Mouse (Mus musculus): ENCODE data around the gene Lcn12. TPM values are rescaled to one million over a fixed set of nuclear protein-coding genes. Genes with fewer than 3 reads are reported as not detected.

Gene Lcn12
- polyA plus RNA-seq, 1 experiment from 2014 or later, result not detected

GRCm38 (mm10) chr2:25452951-25453350, 40.8 kb downstream of the Lcn12 start:
- Histone ChIP-seq H3K4me1 (replicated peaks; ENCODE audit: control insufficient read depth, insufficient read depth) (no peaks in the 10 kb centered on the region; the same call in 1 of the 2 replicates), H3K27ac (replicated peaks) (no peak overlapping the region), H3K9me3 (ENCODE audit: control insufficient read depth, low read length) (no peaks in the 10 kb centered on the region), H3K36me3 (ENCODE audit: control insufficient read depth, insufficient read depth, low read length) (no peaks in the 10 kb centered on the region), H3K27me3 (ENCODE audit: control insufficient read depth, insufficient read depth, low read length) (no peaks in the 10 kb centered on the region), H3K9ac (ENCODE audit: low read length) (no peak overlapping the region), H3K4me3 (ENCODE audit: low read depth, low read length) (no peak overlapping the region), H3K4me2 (replicated peaks; ENCODE audit: low read depth) (no peak overlapping the region)
- 48% methylated on average over 1 of the region's 1 CpGs for WGBS
- ATAC-seq (ENCODE audit: low FRiP score, low TSS enrichment) (no peak), DNase-seq (ENCODE audit: low spot score) (no peak)
- TF ChIP-seq CTCF (IDR thresholded peaks at IDR 0.05; ENCODE audit: low read depth), result no peak
- TF ChIP-seq EP300 (optimal IDR thresholded peaks at IDR 0.05), result no peak

- Histone ChIP-seq H3K4me1 (replicated peaks; ENCODE audit: control insufficient read depth, insufficient read depth) (no peaks in the 10 kb centered on the region), H3K4me3 (ENCODE audit: low read depth, low read length) (no peak overlapping the region), H3K9ac (ENCODE audit: low read length) (no peak overlapping the region), H3K4me2 (replicated peaks; ENCODE audit: low read depth) (no peak overlapping the region), H3K36me3 (ENCODE audit: control insufficient read depth, insufficient read depth, low read length) (0 out of 2 replicates have a peak, but pooled peaks cover 2% of the 10 kb centered on the region), H3K27ac (replicated peaks) (no peak overlapping the region), H3K27me3 (ENCODE audit: control insufficient read depth, insufficient read depth, low read length) (no peaks in the 10 kb centered on the region), H3K9me3 (ENCODE audit: control insufficient read depth, low read length) (no peaks in the 10 kb centered on the region)
- 81% methylated on average over 8 of the region's 8 CpGs for WGBS
- ATAC-seq (ENCODE audit: low FRiP score, low TSS enrichment), result no peak
- no peak for DNase-seq (ENCODE audit: low spot score)
- TF ChIP-seq EP300 (optimal IDR thresholded peaks at IDR 0.05) (no peak), CTCF (IDR thresholded peaks at IDR 0.05; ENCODE audit: low read depth) (no peak)
These were observed 42.7 kb downstream of the Lcn12 start for GRCm38 (mm10) chr2:25450853-25451647.

- WGBS, result 89% methylated on average over 14 of the region's 14 CpGs
- no peak for DNase-seq (ENCODE audit: low spot score)
- ATAC-seq (ENCODE audit: low FRiP score, low TSS enrichment), result no peak
- no peaks in the 10 kb centered on the region for H3K27me3 ChIP-seq (ENCODE audit: control insufficient read depth, insufficient read depth, low read length)
- no peak overlapping the region for H3K4me2 ChIP-seq (replicated peaks; ENCODE audit: low read depth)
- no peak overlapping the region for H3K27ac ChIP-seq (replicated peaks)
- H3K9ac ChIP-seq (ENCODE audit: low read length), result no peak overlapping the region
- no peaks in the 10 kb centered on the region for H3K9me3 ChIP-seq (ENCODE audit: control insufficient read depth, low read length)
- TF ChIP-seq EP300 (optimal IDR thresholded peaks at IDR 0.05) (no peak), CTCF (IDR thresholded peaks at IDR 0.05; ENCODE audit: low read depth) (no peak)
- no peak overlapping the region for H3K4me3 ChIP-seq (ENCODE audit: low read depth, low read length)
- no peaks in the 10 kb centered on the region for H3K4me1 ChIP-seq (replicated peaks; ENCODE audit: control insufficient read depth, insufficient read depth)
- H3K36me3 ChIP-seq (ENCODE audit: control insufficient read depth, insufficient read depth, low read length), result 0 out of 2 replicates have a peak, but pooled peaks cover 2% of the 10 kb centered on the region
These were observed 51.0 kb downstream of the Lcn12 start for GRCm38 (mm10) chr2:25442682-25443081.

GRCm38 (mm10) chr2:25441067-25441466, 52.6 kb downstream of the Lcn12 start:
- DNase-seq (ENCODE audit: low spot score), result no peak
- H3K4me2 ChIP-seq (replicated peaks; ENCODE audit: low read depth), result no peak overlapping the region
- no peak overlapping the region for H3K27ac ChIP-seq (replicated peaks)
- no peaks in the 10 kb centered on the region for H3K27me3 ChIP-seq (ENCODE audit: control insufficient read depth, insufficient read depth, low read length)
- no peaks in the 10 kb centered on the region for H3K36me3 ChIP-seq (ENCODE audit: control insufficient read depth, insufficient read depth, low read length)
- no peak overlapping the region for H3K4me3 ChIP-seq (ENCODE audit: low read depth, low read length)
- WGBS, result 85% methylated on average over 20 of the region's 20 CpGs
- H3K9me3 ChIP-seq (ENCODE audit: control insufficient read depth, low read length), result no peaks in the 10 kb centered on the region
- TF ChIP-seq EP300 (optimal IDR thresholded peaks at IDR 0.05), result no peak
- TF ChIP-seq CTCF (IDR thresholded peaks at IDR 0.05; ENCODE audit: low read depth), result no peak
- H3K9ac ChIP-seq (ENCODE audit: low read length), result no peak overlapping the region
- H3K4me1 ChIP-seq (replicated peaks; ENCODE audit: control insufficient read depth, insufficient read depth), result no peaks in the 10 kb centered on the region
- ATAC-seq (ENCODE audit: low FRiP score, low TSS enrichment), result no peak

Small RNA genes within 50 kb of the gene (microRNA-seq; reads per million reads assigned to microRNA genes)
- gene Mir3087, result not detected

Other genes with a start within 250 kb of the Lcn12 start
- 12.8 and 16.6 TPM in 2 replicates for gene AL732309.1, start 247.0 kb downstream of the Lcn12 start, polyA plus RNA-seq (2015; fragmentation: Nextera tagmentation; extraction: Ambion mirVana)
- gene Tmem203, start 238.5 kb downstream of the Lcn12 start, polyA plus RNA-seq (2015; fragmentation: Nextera tagmentation; extraction: Ambion mirVana), result 38.2 and 39.7 TPM in 2 replicates
- gene Tprn, start 231.3 kb downstream of the Lcn12 start, polyA plus RNA-seq (2015; fragmentation: Nextera tagmentation; extraction: Ambion mirVana), result 17.4 and 20.3 TPM in 2 replicates
- gene Ssna1, start 221.5 kb downstream of the Lcn12 start, polyA plus RNA-seq (2015; fragmentation: Nextera tagmentation; extraction: Ambion mirVana), result 149 and 162 TPM in 2 replicates
- gene Anapc2, start 221.4 kb downstream of the Lcn12 start, polyA plus RNA-seq (2015; fragmentation: Nextera tagmentation; extraction: Ambion mirVana), result 57.5 and 59.6 TPM in 2 replicates
- not detected in 2 replicates for gene Tmem210, start 205.8 kb downstream of the Lcn12 start, polyA plus RNA-seq (2015; fragmentation: Nextera tagmentation; extraction: Ambion mirVana)
- 34.9 and 42.1 TPM in 2 replicates for gene Lrrc26, start 204.0 kb downstream of the Lcn12 start, polyA plus RNA-seq (2015; fragmentation: Nextera tagmentation; extraction: Ambion mirVana)
- 1.3 TPM in 2 replicates for gene Grin1, start 174.7 kb downstream of the Lcn12 start, polyA plus RNA-seq (2015; fragmentation: Nextera tagmentation; extraction: Ambion mirVana)
- gene Man1b1, start 161.6 kb downstream of the Lcn12 start, polyA plus RNA-seq (2015; fragmentation: Nextera tagmentation; extraction: Ambion mirVana), result 29.2 and 29.9 TPM in 2 replicates
- 9.5 and 9.9 TPM in 2 replicates for gene Dpp7, start 137.6 kb downstream of the Lcn12 start, polyA plus RNA-seq (2015; fragmentation: Nextera tagmentation; extraction: Ambion mirVana)
- 33.2 and 36.9 TPM in 2 replicates for gene Uap1l1, start 128.2 kb downstream of the Lcn12 start, polyA plus RNA-seq (2015; fragmentation: Nextera tagmentation; extraction: Ambion mirVana)
- 14.1 and 16.6 TPM in 2 replicates for gene Sapcd2, start 121.6 kb downstream of the Lcn12 start, polyA plus RNA-seq (2015; fragmentation: Nextera tagmentation; extraction: Ambion mirVana)
- gene Entpd2, start 98.0 kb downstream of the Lcn12 start, polyA plus RNA-seq (2015; fragmentation: Nextera tagmentation; extraction: Ambion mirVana), result 21.2 and 23.3 TPM in 2 replicates
- gene Npdc1, start 94.6 kb downstream of the Lcn12 start, polyA plus RNA-seq (2015; fragmentation: Nextera tagmentation; extraction: Ambion mirVana), result 52.8 and 53.0 TPM in 2 replicates
- 0.12 TPM in 1 of 2 replicates, not detected in the other for gene Fut7, start 70.6 kb downstream of the Lcn12 start, polyA plus RNA-seq (2015; fragmentation: Nextera tagmentation; extraction: Ambion mirVana)
- gene Abca2, start 65.2 kb downstream of the Lcn12 start, polyA plus RNA-seq (2015; fragmentation: Nextera tagmentation; extraction: Ambion mirVana), result 1.7 and 2.6 TPM in 2 replicates
- 246 and 272 TPM in 2 replicates for gene Clic3, start 37.1 kb downstream of the Lcn12 start, polyA plus RNA-seq (2015; fragmentation: Nextera tagmentation; extraction: Ambion mirVana)
- 51.7 and 59.7 TPM in 2 replicates for gene Paxx, start 32.8 kb downstream of the Lcn12 start, polyA plus RNA-seq (2015; fragmentation: Nextera tagmentation; extraction: Ambion mirVana)
- 4.7 and 5.2 TPM in 2 replicates for gene Ptgds, start 23.9 kb downstream of the Lcn12 start, polyA plus RNA-seq (2015; fragmentation: Nextera tagmentation; extraction: Ambion mirVana)
- gene Fbxw5, start 6.8 kb upstream of the Lcn12 start, polyA plus RNA-seq (2015; fragmentation: Nextera tagmentation; extraction: Ambion mirVana), result 39.3 and 47.5 TPM in 2 replicates
- gene C8g, start 7.8 kb upstream of the Lcn12 start, polyA plus RNA-seq (2015; fragmentation: Nextera tagmentation; extraction: Ambion mirVana), result 2.8 and 3.8 TPM in 2 replicates
- gene Traf2, start 53.0 kb upstream of the Lcn12 start, polyA plus RNA-seq (2015; fragmentation: Nextera tagmentation; extraction: Ambion mirVana), result 15.9 and 16.0 TPM in 2 replicates
- 351 and 372 TPM in 2 replicates for gene Edf1, start 63.9 kb upstream of the Lcn12 start, polyA plus RNA-seq (2015; fragmentation: Nextera tagmentation; extraction: Ambion mirVana)
- 0.34 and 0.55 TPM in 2 replicates for gene Mamdc4, start 80.9 kb upstream of the Lcn12 start, polyA plus RNA-seq (2015; fragmentation: Nextera tagmentation; extraction: Ambion mirVana)
- 87.0 and 87.5 TPM in 2 replicates for gene Phpt1, start 81.3 kb upstream of the Lcn12 start, polyA plus RNA-seq (2015; fragmentation: Nextera tagmentation; extraction: Ambion mirVana)
- 0.29 and 0.52 TPM in 2 replicates for gene Ajm1, start 87.8 kb upstream of the Lcn12 start, polyA plus RNA-seq (2015; fragmentation: Nextera tagmentation; extraction: Ambion mirVana)
- gene Rabl6, start 114.6 kb upstream of the Lcn12 start, polyA plus RNA-seq (2015; fragmentation: Nextera tagmentation; extraction: Ambion mirVana), result 30.9 and 32.2 TPM in 2 replicates
- gene Ccdc183, start 123.8 kb upstream of the Lcn12 start, polyA plus RNA-seq (2015; fragmentation: Nextera tagmentation; extraction: Ambion mirVana), result 0.21 and 0.34 TPM in 2 replicates
- gene Tmem141, start 128.1 kb upstream of the Lcn12 start, polyA plus RNA-seq (2015; fragmentation: Nextera tagmentation; extraction: Ambion mirVana), result 32.4 and 33.3 TPM in 2 replicates
- 3.5 and 3.8 TPM in 2 replicates for gene Fcna, start 134.1 kb upstream of the Lcn12 start, polyA plus RNA-seq (2015; fragmentation: Nextera tagmentation; extraction: Ambion mirVana)
- gene Lcn8, start 159.2 kb upstream of the Lcn12 start, polyA plus RNA-seq (2015; fragmentation: Nextera tagmentation; extraction: Ambion mirVana), result 0.16 and 0.22 TPM in 2 replicates
- not detected in 2 replicates for gene Lcn5, start 164.0 kb upstream of the Lcn12 start, polyA plus RNA-seq (2015; fragmentation: Nextera tagmentation; extraction: Ambion mirVana)
- not detected in 2 replicates for gene Lcn6, start 182.9 kb upstream of the Lcn12 start, polyA plus RNA-seq (2015; fragmentation: Nextera tagmentation; extraction: Ambion mirVana)
- not detected in 2 replicates for gene Lcn10, start 188.8 kb upstream of the Lcn12 start, polyA plus RNA-seq (2015; fragmentation: Nextera tagmentation; extraction: Ambion mirVana)
- gene Obp2a, start 206.1 kb upstream of the Lcn12 start, polyA plus RNA-seq (2015; fragmentation: Nextera tagmentation; extraction: Ambion mirVana), result 0.39 TPM in 1 of 2 replicates, not detected in the other
- gene Bmyc, start 212.8 kb upstream of the Lcn12 start, polyA plus RNA-seq (2015; fragmentation: Nextera tagmentation; extraction: Ambion mirVana), result 53.9 and 55.6 TPM in 2 replicates
- gene Obp2b, start 243.1 kb upstream of the Lcn12 start, polyA plus RNA-seq (2015; fragmentation: Nextera tagmentation; extraction: Ambion mirVana), result not detected in 2 replicates

Measured in stomach, postnatal 0 days (tissue).